Mouse (Mus musculus) bone marrow, adult 2 months (tissue): ENCODE results near the gene Grb10.

Experiments used
- CTCF ChIP-seq: fragments of 200-500 bp; IDR thresholded peaks from 2 replicates; pipeline ENCODE4 v1.5.1; 2011; ENCODE audit warnings: low read length, control low read depth; ENCODE audit not compliant: control insufficient read depth, insufficient read depth
- POLR2A ChIP-seq: fragments of 200-500 bp; IDR thresholded peaks from 2 replicates; pipeline ENCODE4 v1.6.1; 2011; ENCODE audit warnings: low read depth, mild to moderate bottlenecking, control low read depth, low read length, borderline replicate concordance; ENCODE audit not compliant: control insufficient read depth

DNA sequence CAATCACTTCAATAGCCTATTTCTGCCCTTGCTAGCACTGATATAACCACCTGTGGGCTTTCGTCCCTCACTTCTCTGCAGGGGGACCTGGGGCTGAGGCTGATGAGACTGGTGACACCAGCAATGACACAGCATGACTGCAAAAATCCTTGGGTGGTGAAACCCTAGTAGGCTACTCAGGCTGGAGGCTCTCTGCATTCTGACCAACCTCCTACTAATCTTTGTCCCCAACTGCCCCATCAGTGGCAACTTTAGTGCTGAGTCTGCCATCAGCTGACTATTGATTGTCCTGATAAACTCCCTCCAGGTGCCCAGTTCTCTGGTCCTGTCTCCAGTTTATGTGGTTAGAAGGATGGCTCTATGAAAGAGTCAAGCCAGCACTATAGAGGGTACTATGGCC, 85.9 kb downstream of the Grb10 start:
- TF ChIP-seq CTCF: no peak
- no peak for TF ChIP-seq POLR2A
